Mouse (Mus musculus) heart, postnatal 36 days (tissue): Measurements from ENCODE around the gene Pax8. TPM values are rescaled to one million over a fixed set of nuclear protein-coding genes. Genes with fewer than 3 reads are reported as not detected.

Experiments used
- DNase-seq, 2 experiments: peaks; one replicate each; pipeline ENCODE4 v3.0.0; 2021 to 2022
- intact Hi-C: fragments of 180-260 bp; cut with DNase I; formaldehyde crosslinking; loops from one replicate; pipeline ENCODE4 v1.15.1; 2025
- total RNA-seq, 2 experiments: library from RNA; stranded (reverse); gene quantifications; 2 replicates each; pipeline ENCODE4 v1.2.3; 2021

Pax8 gene
- total RNA-seq, 2 experiments from 2014 or later, result not detected

- no peak for DNase-seq
- intact Hi-C loops, result no loop called here
Observed at GRCm38 (mm10) chr2:24468430-24468829, 7.0 kb downstream of the Pax8 start.

GRCm38 (mm10) chr2:24467156-24467555, 8.2 kb downstream of the Pax8 start:
- intact Hi-C loops, result no loop called here
- no peak for DNase-seq

- DNase-seq, result no peak
- intact Hi-C loops, result no loop called here
Observed at GRCm38 (mm10) chr2:24460808-24461127, 14.6 kb downstream of the Pax8 start.

- DNase-seq, result no peak
- intact Hi-C loops, result no loop called here
Observed at GRCm38 (mm10) chr2:24460112-24460807, 15.1 kb downstream of the Pax8 start.

GRCm38 (mm10) chr2:24456841-24457240, 18.6 kb downstream of the Pax8 start:
- intact Hi-C loops, result no loop called here
- no peak for DNase-seq

GRCm38 (mm10) chr2:24455057-24455855, 20.1 kb downstream of the Pax8 start:
- intact Hi-C loops, result no loop called here
- no peak for DNase-seq

- no peak for DNase-seq
- intact Hi-C loops, result no loop called here
Observed at GRCm38 (mm10) chr2:24454429-24455011, 20.9 kb downstream of the Pax8 start.

- DNase-seq, result peak in 1 of 2 experiments; percentile 9
- intact Hi-C loops, result no loop called here
Observed at GRCm38 (mm10) chr2:24453206-24453605, 22.2 kb downstream of the Pax8 start.

GRCm38 (mm10) chr2:24449111-24449510, 26.3 kb downstream of the Pax8 start:
- intact Hi-C loops, result no loop called here
- no peak for DNase-seq

GRCm38 (mm10) chr2:24443256-24443790, 32.1 kb downstream of the Pax8 start:
- no peak for DNase-seq
- intact Hi-C loops, result no loop called here

GRCm38 (mm10) chr2:24442303-24442925, 33.0 kb downstream of the Pax8 start:
- intact Hi-C loops, result no loop called here
- no peak for DNase-seq

GRCm38 (mm10) chr2:24441899-24442298, 33.5 kb downstream of the Pax8 start:
- no peak for DNase-seq
- intact Hi-C loops, result no loop called here

GRCm38 (mm10) chr2:24440056-24440455, 35.3 kb downstream of the Pax8 start:
- intact Hi-C loops, result no loop called here

GRCm38 (mm10) chr2:24435699-24436098, 39.7 kb downstream of the Pax8 start:
- no peak for DNase-seq
- intact Hi-C loops, result no loop called here

More at GRCm38 (mm10) chr2:24440056-24440455, 35.3 kb downstream of the Pax8 start:
- no peak for DNase-seq

GRCm38 (mm10) chr2:24434670-24435069, 40.7 kb downstream of the Pax8 start:
- intact Hi-C loops, result no loop called here
- DNase-seq, result no peak

- intact Hi-C loops, result no loop called here
- DNase-seq, result no peak
Observed at GRCm38 (mm10) chr2:24429806-24430205, 45.6 kb downstream of the Pax8 start.

GRCm38 (mm10) chr2:24427866-24428675, 47.3 kb downstream of the Pax8 start:
- intact Hi-C loops, result no loop called here

GRCm38 (mm10) chr2:24425630-24426029, 49.8 kb downstream of the Pax8 start:
- DNase-seq, result no peak
- intact Hi-C loops, result no loop called here

More at GRCm38 (mm10) chr2:24427866-24428675, 47.3 kb downstream of the Pax8 start:
- DNase-seq, result no peak

GRCm38 (mm10) chr2:24422815-24423214, 52.6 kb downstream of the Pax8 start:
- intact Hi-C loops, result no loop called here
- DNase-seq, result no peak

- no peak for DNase-seq
- intact Hi-C loops, result no loop called here
Observed at GRCm38 (mm10) chr2:24421211-24421863, 54.1 kb downstream of the Pax8 start.
